Mouse (Mus musculus): Measurements from ENCODE around the gene Metap1.
"Not testable (repeated sequence)": the region's sequence is repeated elsewhere in the genome, so short reads cannot be mapped to it uniquely, and the experiment has no call there.

Metap1 gene

GRCm38 (mm10) chr3:138499854-138500740 lies 10.8 kb upstream of the Metap1 start:
- DNase-seq (ENCODE audit: low spot score in 2 of 2) = no peak

- DNase-seq (ENCODE audit: low spot score in 2 of 2) = no peak
Observed at GRCm38 (mm10) chr3:138498731-138499130, 9.4 kb upstream of the Metap1 start.

GRCm38 (mm10) chr3:138495166-138496145 lies 6.1 kb upstream of the Metap1 start:
- DNase-seq (ENCODE audit: low spot score in 2 of 2) = no peak

- no peak for DNase-seq (ENCODE audit: low spot score in 2 of 2)
Observed at GRCm38 (mm10) chr3:138494565-138494964, 5.2 kb upstream of the Metap1 start.

- DNase-seq (ENCODE audit: low spot score in 2 of 2) = no peak
Observed at GRCm38 (mm10) chr3:138493668-138494067, 4.4 kb upstream of the Metap1 start.

GRCm38 (mm10) chr3:138490034-138490337 lies 671 bp upstream of the Metap1 start:
- no peak for DNase-seq (ENCODE audit: low spot score in 2 of 2)

GRCm38 (mm10) chr3:138488584-138489326 lies 560 bp downstream of the Metap1 start:
- DNase-seq (ENCODE audit: low spot score in 2 of 2) = no peak

- no peak for DNase-seq (ENCODE audit: low spot score in 2 of 2)
Observed at GRCm38 (mm10) chr3:138483240-138483639, 6.1 kb downstream of the Metap1 start.

- no peak for DNase-seq (ENCODE audit: low spot score in 2 of 2)
Observed at GRCm38 (mm10) chr3:138481526-138482284, 7.6 kb downstream of the Metap1 start.

- DNase-seq (ENCODE audit: low spot score in 2 of 2) = no peak
Observed at GRCm38 (mm10) chr3:138479489-138479888, 9.8 kb downstream of the Metap1 start.

- DNase-seq (ENCODE audit: low spot score in 2 of 2) = no peak
Observed at GRCm38 (mm10) chr3:138471066-138471465, 18.2 kb downstream of the Metap1 start.

GRCm38 (mm10) chr3:138466656-138467055 lies 22.7 kb downstream of the Metap1 start:
- DNase-seq (ENCODE audit: low spot score in 2 of 2) = not testable (repeated sequence)

- no peak for DNase-seq (ENCODE audit: low spot score in 2 of 2)
Observed at GRCm38 (mm10) chr3:138464573-138465147, 24.7 kb downstream of the Metap1 start.

GRCm38 (mm10) chr3:138463807-138464206 lies 25.5 kb downstream of the Metap1 start:
- no peak for DNase-seq (ENCODE audit: low spot score in 2 of 2)

- DNase-seq (ENCODE audit: low spot score in 2 of 2) = no peak
Observed at GRCm38 (mm10) chr3:138463137-138463536, 26.2 kb downstream of the Metap1 start.

- no peak for DNase-seq (ENCODE audit: low spot score in 2 of 2)
Observed at GRCm38 (mm10) chr3:138461832-138462231, 27.5 kb downstream of the Metap1 start.

GRCm38 (mm10) chr3:138460260-138460659 lies 29.1 kb downstream of the Metap1 start:
- DNase-seq (ENCODE audit: low spot score in 2 of 2) = no peak

- no peak for DNase-seq (ENCODE audit: low spot score in 2 of 2)
Observed at GRCm38 (mm10) chr3:138458441-138458840, 30.9 kb downstream of the Metap1 start.

GRCm38 (mm10) chr3:138454711-138455435 lies 34.4 kb downstream of the Metap1 start:
- DNase-seq (ENCODE audit: low spot score in 2 of 2) = no peak

GRCm38 (mm10) chr3:138454234-138454633 lies 35.1 kb downstream of the Metap1 start:
- no peak for DNase-seq (ENCODE audit: low spot score in 2 of 2)

Data from urinary bladder, adult 18-20 months (tissue).